Mouse (Mus musculus) heart, embryonic 10.5 days (tissue): ENCODE results near the gene Map1b. TPM values are rescaled to one million over a fixed set of nuclear protein-coding genes. Genes with fewer than 3 reads are reported as not detected.
A peak's percentile ranks its signal among the peaks of the same experiment; 100 is the strongest.

Experiments
- DNase-seq: peaks from one replicate; pipeline ENCODE4 v3.0.0-alpha.2; 2017; ENCODE audit warnings: low spot score
- H3K27ac ChIP-seq: fragments of 300-500 bp; sonication (generic); 2 replicates; pipeline ENCODE4 v1.5.1; 2016; ENCODE audit warnings: mild to moderate bottlenecking
- H3K27me3 ChIP-seq: fragments of 300-500 bp; sonication (generic); 2 replicates; pipeline ENCODE4 v1.6.1; 2016; ENCODE audit warnings: mild to moderate bottlenecking; ENCODE audit not compliant: poor library complexity, insufficient read depth, severe bottlenecking
- H3K36me3 ChIP-seq: fragments of 300-500 bp; sonication (generic); 2 replicates; pipeline ENCODE4 v1.6.1; 2016; ENCODE audit warnings: mild to moderate bottlenecking, moderate library complexity
- H3K4me1 ChIP-seq: fragments of 300-500 bp; sonication (generic); 2 replicates; pipeline ENCODE4 v1.6.1; 2016; ENCODE audit warnings: mild to moderate bottlenecking
- H3K4me3 ChIP-seq: fragments of 300-500 bp; sonication (generic); 2 replicates; pipeline ENCODE4 v1.5.1; 2016; ENCODE audit warnings: mild to moderate bottlenecking, moderate library complexity
- H3K9me3 ChIP-seq: fragments of 300-500 bp; sonication (generic); 2 replicates; pipeline ENCODE4 v1.6.1; 2016; ENCODE audit warnings: mild to moderate bottlenecking, moderate library complexity
- WGBS: fragments of 180-500 bp; shearing (Covaris S2); methylation state at CpG from one replicate; pipeline ENCODE4 v1.1.7; 2016; 5-methylcytosine and 5-hydroxymethylcytosine counted together
- polyA plus RNA-seq: library from polyadenylated mRNA; unstranded; fragments of >200 nt; fragmentation: Nextera tagmentation; extraction: Ambion mirVana; gene quantifications from 2 replicates; pipeline ENCODE4 v1.2.1, GENCODE M21; 2016

Gene Map1b
- polyA plus RNA-seq, 1 experiment from 2014 or later, result 186 TPM

DNA sequence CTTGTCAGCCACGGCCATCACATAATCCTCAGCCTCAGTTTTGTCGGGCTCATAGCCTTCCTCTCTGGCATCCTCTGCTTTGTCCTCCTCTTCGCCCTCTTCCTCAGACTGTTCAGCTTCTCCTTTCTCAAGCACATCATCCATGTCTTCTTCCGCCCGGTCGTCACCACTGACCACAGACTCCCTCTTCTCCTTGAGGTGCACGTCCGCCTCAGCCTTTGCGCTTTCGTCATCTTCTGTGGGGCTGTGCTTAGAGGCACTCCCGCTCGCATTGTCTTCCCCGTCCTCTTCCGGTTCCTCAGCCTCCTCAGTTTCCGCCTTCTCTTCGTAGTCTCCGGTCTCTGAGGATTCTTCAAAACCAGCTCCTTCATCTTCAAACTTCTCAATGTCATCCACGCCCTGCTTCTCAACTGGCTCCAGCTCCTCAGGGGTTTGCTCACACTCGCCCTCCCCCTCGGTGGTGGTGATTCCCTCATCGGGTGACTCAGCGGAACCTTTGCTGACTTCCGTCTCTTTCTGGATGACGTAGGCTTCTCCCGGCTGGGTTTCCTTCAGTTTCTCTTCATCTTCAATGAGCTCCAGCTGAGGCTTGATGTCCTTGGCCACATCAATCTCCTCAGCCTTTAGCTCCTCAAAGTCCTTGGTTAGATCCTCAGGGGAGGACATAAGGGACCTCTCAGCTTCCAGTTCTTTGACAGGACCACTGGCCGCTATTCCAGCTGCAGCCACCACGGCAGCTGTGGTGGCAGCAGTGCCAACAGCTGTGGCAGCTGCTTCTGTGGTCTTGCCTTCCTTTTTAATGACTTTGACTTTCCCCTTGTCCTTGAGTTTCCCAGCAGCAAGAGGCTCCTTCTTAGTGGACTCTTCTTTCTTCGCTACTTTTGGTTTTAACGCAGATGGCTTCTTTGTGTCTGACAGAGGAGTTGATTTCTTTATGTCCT, 83.0 kb downstream of the Map1b start:
- Histone ChIP-seq H3K27ac (no peak overlapping the region), H3K9me3 (no peaks in the 10 kb centered on the region), H3K4me3 (no peak overlapping the region), H3K27me3 (no peaks in the 10 kb centered on the region), H3K36me3 (peaks cover 83% of the 10 kb centered on the region), H3K4me1 (no peaks in the 10 kb centered on the region)
- no peak for DNase-seq
- 90% methylated on average over 29 of the region's 29 CpGs for WGBS

DNA sequence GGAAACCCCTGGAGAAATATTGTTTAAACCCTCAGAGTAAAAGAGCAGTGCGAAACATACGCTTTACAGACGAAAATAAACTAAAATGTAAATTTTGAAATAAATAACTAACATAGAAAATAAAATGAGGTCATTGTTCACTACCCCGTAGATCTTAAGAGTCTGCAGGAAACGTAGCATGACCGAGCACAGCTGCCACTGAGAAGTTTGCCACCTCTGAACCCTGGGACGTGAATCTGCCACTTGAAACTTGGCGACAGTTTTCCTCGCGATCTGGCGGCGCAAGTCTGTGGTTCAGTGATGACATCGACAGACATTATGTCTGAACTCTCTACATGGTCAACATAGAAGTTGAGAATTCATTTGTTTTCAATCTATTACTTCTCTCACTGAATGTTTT, 92.8 kb downstream of the Map1b start:
- no peaks in the 10 kb centered on the region for H3K27me3 ChIP-seq
- DNase-seq, result no peak
- H3K4me3 ChIP-seq, result no peak overlapping the region
- H3K9me3 ChIP-seq, result no peaks in the 10 kb centered on the region
- peaks cover 16% of the 10 kb centered on the region for H3K4me1 ChIP-seq
- H3K27ac ChIP-seq, result no peak overlapping the region
- H3K36me3 ChIP-seq, result peaks cover 52% of the 10 kb centered on the region
- WGBS, result 86% methylated on average over 13 of the region's 13 CpGs

DNA sequence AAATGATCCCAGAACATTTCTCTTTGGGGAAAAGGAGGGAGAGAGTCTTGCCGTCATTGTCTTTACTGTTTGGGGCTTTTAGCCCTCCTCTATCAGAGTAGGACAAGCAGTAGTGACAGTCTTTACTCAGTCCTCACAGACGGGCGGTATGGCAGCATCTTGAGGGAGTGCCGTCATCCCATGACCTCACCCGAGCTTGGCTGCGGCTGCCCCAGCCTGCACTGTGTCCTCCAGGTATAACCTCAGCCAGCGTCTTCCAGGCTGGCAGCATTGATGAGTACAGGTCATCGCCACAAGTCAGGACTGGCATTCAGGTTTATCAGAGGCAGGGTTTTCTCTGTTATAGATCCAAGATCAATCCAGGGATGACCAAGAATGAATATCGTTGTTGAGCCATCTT, 99.7 kb downstream of the Map1b start:
- no peaks in the 10 kb centered on the region for H3K27me3 ChIP-seq
- H3K4me3 ChIP-seq, result no peak overlapping the region
- H3K36me3 ChIP-seq, result peaks cover 50% of the 10 kb centered on the region
- no peak for DNase-seq
- peaks cover 51% of the 10 kb centered on the region for H3K4me1 ChIP-seq
- no peaks in the 10 kb centered on the region for H3K9me3 ChIP-seq
- 65% methylated on average over 9 of the region's 9 CpGs for WGBS
- H3K27ac ChIP-seq, result no peak overlapping the region

DNA sequence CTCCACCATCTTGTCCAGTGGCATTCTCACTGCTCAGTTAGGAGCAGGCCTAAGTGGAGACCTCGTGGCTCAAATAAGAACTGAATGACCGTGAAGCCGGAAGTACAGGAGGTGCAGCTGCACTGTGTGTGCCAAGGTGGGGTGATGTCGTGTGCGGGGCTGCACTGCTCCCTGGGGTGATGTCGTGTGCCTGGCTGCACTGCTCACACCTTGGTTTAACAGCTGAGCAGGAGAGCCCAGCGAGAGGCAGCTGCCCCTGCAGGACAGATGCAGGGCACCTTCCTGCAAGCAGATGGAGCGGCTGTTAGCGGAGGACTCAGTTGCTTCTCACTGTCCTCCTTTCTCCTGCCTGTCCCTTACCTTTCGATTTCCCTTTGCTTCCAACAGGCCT, 102.0 kb downstream of the Map1b start:
- WGBS, result 68% methylated on average over 10 of the region's 10 CpGs
- Histone ChIP-seq H3K36me3 (peaks cover 65% of the 10 kb centered on the region), H3K4me3 (no peak overlapping the region), H3K27ac (peak overlapping the region; percentile 19; the same call in 1 of the 2 replicates), H3K4me1 (peaks cover 49% of the 10 kb centered on the region), H3K27me3 (no peaks in the 10 kb centered on the region), H3K9me3 (no peaks in the 10 kb centered on the region)
- no peak for DNase-seq

DNA sequence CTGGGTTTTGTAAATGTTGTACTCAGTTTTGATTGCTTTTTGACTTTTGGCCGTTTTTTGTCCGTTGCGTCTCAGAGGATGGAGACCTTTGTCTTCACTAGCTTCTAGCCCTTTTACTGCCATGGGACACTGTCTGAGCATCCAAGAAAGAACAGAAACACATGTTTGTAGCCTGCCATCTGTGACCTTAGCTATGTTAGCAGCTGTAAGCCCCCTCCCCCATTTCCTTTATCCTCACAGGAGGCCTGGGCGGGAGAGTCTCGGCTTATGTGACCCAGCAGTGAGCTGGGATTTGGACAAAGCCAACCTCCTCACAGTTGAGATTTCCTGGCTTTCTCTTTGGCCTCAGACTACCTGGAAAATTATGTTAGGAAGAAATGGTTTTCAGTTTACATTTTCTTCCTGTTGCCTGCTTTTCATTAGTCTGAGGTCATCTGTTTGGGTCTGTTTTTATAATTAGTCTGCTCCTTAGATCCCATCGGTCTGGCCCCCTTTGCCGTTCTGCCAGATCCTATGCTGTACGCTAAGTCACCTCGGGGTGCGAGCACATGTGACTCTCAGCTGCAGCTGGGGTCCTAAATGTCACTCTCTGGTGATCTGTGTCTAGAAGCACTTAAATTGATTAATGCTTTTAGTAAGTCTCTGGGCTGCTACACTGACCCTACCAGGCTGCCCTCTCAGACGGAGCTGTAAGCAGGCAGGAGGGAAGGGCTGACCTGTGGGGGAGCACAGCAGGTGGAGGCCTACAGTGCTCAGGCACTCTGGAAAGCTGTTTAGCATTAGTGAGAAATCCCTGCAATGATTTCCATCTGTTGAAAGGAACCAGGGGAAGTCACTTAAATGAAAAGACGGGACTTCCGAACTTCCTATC, 102.6 kb downstream of the Map1b start:
- DNase-seq, result no peak
- WGBS, result 67% methylated on average over 13 of the region's 13 CpGs
- Histone ChIP-seq H3K4me3 (no peak overlapping the region), H3K27ac (0 out of 2 replicates have a peak overlapping the region, but pooled peaks have one; percentile 17), H3K36me3 (peaks cover 65% of the 10 kb centered on the region), H3K9me3 (no peaks in the 10 kb centered on the region), H3K4me1 (peaks cover 44% of the 10 kb centered on the region), H3K27me3 (no peaks in the 10 kb centered on the region)

DNA sequence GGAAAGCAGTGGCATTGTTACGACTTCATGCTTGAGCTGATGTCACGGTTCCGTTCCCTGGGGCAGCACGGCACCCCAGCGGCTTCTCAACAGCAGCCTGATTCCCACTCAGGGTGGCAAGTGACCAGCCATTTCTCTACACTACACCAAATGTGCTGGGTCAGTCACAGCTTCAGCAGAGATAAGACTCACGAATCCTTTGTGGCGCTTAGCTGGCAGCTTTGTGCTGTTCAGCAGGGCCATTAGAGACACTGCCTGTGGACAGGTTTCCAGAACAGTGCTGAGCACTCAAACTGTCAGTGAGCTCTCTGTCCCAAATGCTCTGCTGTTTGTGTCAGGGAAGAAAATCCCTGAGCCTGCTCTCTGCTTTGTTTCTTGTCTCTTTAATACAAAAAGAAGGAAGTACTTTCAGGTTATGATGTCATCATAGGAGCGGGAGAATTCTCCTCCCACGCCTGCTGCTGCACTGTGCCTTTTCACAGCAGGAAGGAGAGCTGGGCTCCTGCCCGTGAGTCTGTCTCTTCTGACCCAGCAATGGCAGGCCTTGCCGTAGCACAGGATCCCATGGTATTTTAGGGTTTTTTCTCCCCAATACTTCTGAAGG, 103.8 kb downstream of the Map1b start:
- 57% methylated on average over 11 of the region's 11 CpGs for WGBS
- Histone ChIP-seq H3K27ac (peak overlapping the region; percentile 72), H3K4me3 (no peak overlapping the region), H3K36me3 (peaks cover 61% of the 10 kb centered on the region), H3K9me3 (no peaks in the 10 kb centered on the region), H3K4me1 (peaks cover 43% of the 10 kb centered on the region), H3K27me3 (no peaks in the 10 kb centered on the region)
- DNase-seq, result no peak

DNA sequence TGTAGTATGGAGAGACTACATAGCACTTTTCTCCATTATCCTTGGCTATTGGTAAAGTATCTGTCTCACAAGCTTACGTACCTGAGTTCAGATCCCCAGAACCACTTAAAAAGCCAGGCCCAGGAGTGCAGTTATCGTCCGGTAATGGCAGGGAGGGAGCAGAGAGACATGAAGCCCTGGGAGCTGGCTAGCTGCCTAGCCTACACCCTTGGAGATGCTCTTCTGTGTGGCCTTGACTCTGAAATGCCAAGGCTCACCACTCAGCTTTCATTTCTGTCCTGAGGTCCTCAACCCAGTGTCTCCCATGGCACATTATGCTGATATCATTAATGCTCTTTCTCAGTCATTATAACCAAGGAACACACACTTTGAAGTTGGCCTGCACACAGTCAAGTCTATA, 104.6 kb downstream of the Map1b start:
- 93% methylated on average over 3 of the region's 3 CpGs for WGBS
- Histone ChIP-seq H3K4me1 (peaks cover 35% of the 10 kb centered on the region), H3K36me3 (peaks cover 67% of the 10 kb centered on the region)

DNA sequence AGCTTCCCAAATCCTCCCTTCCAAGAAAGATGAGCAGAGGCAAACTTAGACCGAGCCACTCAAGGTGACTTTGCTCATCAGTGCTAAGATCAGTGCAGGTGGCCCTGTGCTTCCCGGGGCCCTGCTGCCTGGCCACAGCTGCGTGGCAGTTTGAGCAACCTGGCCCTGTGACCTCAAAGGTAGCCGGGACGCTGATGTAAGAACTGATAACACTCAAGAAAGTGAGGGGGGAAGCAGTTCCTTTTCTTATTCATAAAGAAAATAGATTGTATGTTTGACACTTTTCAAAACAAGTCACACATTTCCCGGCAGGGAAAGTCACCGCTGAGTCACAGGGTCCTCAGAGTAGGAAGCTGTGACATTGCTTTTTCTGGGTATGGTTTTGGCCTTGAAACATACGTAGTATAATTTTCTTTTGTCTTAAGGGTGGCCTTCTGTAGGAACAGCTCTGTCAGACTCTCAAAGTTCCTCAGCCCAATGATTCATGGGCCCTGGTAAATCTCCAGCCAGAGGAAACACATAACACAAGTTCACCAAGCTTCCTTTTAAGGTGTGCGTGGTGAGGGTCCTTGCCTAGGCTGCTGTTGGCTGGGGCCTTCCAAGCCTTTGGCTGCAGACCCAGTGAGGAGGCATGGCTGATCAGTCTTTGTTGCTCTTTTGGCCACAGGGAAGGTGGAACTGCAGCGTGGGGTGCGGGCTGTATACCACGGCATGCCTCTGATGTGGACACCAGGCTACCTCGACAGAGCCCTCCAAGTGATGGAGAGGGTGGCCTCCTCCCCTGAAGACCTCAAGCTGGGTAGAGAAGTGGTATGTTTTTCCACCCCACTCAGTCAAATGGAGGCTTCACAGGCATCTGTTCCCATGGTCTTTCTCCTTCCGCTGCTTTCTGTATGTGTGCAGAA, 105.5 kb downstream of the Map1b start:
- 82% methylated on average over 14 of the region's 14 CpGs for WGBS
- Histone ChIP-seq H3K36me3 (peaks cover 73% of the 10 kb centered on the region), H3K27me3 (no peaks in the 10 kb centered on the region), H3K27ac (no peak overlapping the region; the same call in 1 of the 2 replicates), H3K9me3 (no peaks in the 10 kb centered on the region), H3K4me3 (no peak overlapping the region), H3K4me1 (peaks cover 32% of the 10 kb centered on the region)
- no peak for DNase-seq

More for the DNA sequence above, 104.6 kb downstream of the Map1b start:
- Histone ChIP-seq H3K27ac (peak overlapping the region; percentile 72; the same call in 1 of the 2 replicates), H3K9me3 (no peaks in the 10 kb centered on the region), H3K27me3 (no peaks in the 10 kb centered on the region), H3K4me3 (no peak overlapping the region)
- DNase-seq, result no peak

DNA sequence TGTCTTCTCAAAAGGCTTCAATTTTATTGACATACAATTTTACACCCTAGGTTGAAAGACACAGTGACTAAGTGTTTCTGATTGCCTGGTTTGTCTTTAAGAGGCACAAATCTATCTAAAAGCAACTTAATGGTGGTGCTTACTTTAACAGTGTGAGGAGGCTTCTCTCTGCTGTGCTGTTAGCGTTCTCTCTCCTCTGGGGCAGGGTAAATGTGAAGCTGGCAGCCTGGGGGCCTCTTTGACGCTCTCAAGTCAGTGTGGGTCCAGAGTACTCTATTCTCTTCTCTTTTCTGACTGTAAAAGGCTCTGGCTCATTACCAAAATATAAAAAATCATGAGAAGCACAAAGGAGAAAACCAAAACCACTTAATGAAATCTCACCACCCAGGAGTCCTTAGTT, 107.1 kb downstream of the Map1b start:
- 82% methylated on average over 2 of the region's 2 CpGs for WGBS
- H3K27me3 ChIP-seq, result no peaks in the 10 kb centered on the region
- peaks cover 72% of the 10 kb centered on the region for H3K36me3 ChIP-seq
- no peak for DNase-seq
- no peaks in the 10 kb centered on the region for H3K9me3 ChIP-seq
- H3K4me3 ChIP-seq, result no peak overlapping the region
- peaks cover 20% of the 10 kb centered on the region; the same call in 1 of the 2 replicates for H3K4me1 ChIP-seq
- no peak overlapping the region for H3K27ac ChIP-seq

DNA sequence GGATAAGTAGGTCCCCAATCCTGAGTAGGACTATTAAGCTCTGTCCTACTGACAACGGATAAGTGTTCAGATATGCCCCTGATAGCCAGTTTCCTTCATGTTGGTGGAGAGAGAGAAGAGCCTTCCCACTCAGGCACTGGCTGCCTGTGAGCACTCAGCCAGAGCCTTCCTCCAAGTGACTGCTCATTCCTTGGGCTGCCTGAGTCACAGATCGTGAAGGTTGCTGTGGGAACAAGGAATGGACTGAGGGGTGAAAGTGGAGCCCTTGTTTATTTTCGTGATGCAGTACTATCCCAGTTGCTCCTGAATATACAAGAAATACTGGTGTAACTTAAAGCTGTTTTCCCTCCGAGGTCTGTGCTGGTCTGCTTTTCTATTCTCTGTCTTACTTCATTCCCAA, 117.0 kb downstream of the Map1b start:
- H3K9me3 ChIP-seq, result no peaks in the 10 kb centered on the region
- peaks cover 26% of the 10 kb centered on the region for H3K36me3 ChIP-seq
- H3K27me3 ChIP-seq, result no peaks in the 10 kb centered on the region
- no peak for DNase-seq
- peaks cover 24% of the 10 kb centered on the region for H3K4me1 ChIP-seq
- H3K27ac ChIP-seq, result no peak overlapping the region
- 65% methylated on average over 4 of the region's 4 CpGs for WGBS
- H3K4me3 ChIP-seq, result no peak overlapping the region

DNA sequence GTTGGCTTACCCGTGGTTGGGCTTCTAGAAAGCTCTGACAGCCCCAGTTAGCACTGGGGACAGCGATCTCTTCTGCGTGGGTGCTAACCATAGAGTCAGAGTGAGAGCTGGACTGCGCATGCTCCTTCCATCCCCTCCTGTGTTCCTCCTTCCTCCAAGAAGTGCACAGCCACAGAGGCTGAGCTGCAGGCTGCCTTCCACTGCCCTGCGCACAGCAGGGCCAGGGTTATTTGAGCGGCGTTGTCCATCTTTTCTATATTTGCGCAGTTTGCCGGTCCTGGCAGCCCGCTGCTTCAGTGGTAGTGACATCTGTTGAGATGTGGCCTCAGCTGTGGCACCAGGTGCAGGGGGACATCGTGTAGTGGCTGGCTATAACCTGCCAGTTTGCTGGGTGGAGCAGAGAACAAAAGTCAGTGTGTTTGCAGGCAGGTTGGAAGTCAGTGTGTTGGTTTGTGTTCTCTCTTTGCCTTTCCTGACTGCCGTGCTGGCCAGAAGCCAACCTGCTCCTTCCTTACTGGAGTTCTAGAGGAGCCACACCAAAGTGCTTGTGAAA, 118.1 kb downstream of the Map1b start:
- DNase-seq, result no peak
- no peak overlapping the region for H3K4me3 ChIP-seq
- no peak overlapping the region for H3K27ac ChIP-seq
- 86% methylated on average over 12 of the region's 12 CpGs for WGBS
- H3K4me1 ChIP-seq, result peaks cover 24% of the 10 kb centered on the region
- H3K27me3 ChIP-seq, result no peaks in the 10 kb centered on the region
- no peaks in the 10 kb centered on the region for H3K9me3 ChIP-seq
- peaks cover 18% of the 10 kb centered on the region for H3K36me3 ChIP-seq

DNA sequence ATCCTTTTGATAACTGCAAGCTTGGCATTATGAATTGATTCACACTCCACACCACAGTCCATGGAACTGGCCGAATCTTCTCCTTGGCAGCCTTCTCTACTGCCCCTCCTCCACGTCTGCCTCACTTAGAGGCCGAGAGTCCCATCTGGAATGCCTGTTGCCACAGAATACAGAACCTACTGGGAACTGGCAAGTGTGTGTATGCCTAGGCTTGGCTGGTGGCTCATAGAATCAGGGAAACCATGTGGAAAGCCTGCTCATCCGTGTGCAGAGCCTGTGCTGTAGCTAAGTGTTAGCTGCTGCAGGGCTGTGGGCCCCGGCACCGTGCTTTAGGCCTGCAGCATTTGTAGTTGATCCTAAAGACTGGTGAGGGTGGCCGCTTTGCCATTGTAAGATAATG, 119.1 kb downstream of the Map1b start:
- no peak overlapping the region for H3K4me3 ChIP-seq
- DNase-seq, result no peak
- no peaks in the 10 kb centered on the region for H3K27me3 ChIP-seq
- no peak overlapping the region for H3K27ac ChIP-seq
- no peaks in the 10 kb centered on the region for H3K9me3 ChIP-seq
- H3K36me3 ChIP-seq, result peaks cover 15% of the 10 kb centered on the region
- 81% methylated on average over 7 of the region's 7 CpGs for WGBS
- H3K4me1 ChIP-seq, result peaks cover 24% of the 10 kb centered on the region
